Comparison of ENCODE assay signal across 29 mouse cellular contexts in genomic region chrX:101765111-101765510, GRCm38 (mm10). TPM values are rescaled to one million over a fixed set of nuclear protein-coding genes. Genes with fewer than 3 reads are reported as not detected.
DNase-seq lines count a peak whose midpoint lies in the region; ATAC-seq and TF ChIP-seq lines count a peak whose summit lies in the region.
"Had no signal": no experiment of that assay in that cellular context is flagged by ENCODE, and none has a peak within 500 bp of the region (broad histone marks: within the 10 kb centered on the region; RNA-seq: fewer than 3 reads in every experiment).

No protein-coding gene starts in this region.

- no peak overlapping the region for H3K4me2 ChIP-seq in heart, embryonic 12.5 days
- H3K4me2 ChIP-seq in stomach, postnatal 0 days (replicated peaks; ENCODE audit: low read depth): no peak overlapping the region
- H3K4me2 ChIP-seq: hindbrain, embryonic 15.5 days; intestine, embryonic 15.5 days had no signal

- TF ChIP-seq EP300 in stomach, postnatal 0 days (optimal IDR thresholded peaks at IDR 0.05): no peak

- H3K36me3 ChIP-seq in heart, embryonic 12.5 days: no peaks in the 10 kb centered on the region
- no peaks in the 10 kb centered on the region for H3K36me3 ChIP-seq in stomach, postnatal 0 days (ENCODE audit: control insufficient read depth, insufficient read depth, low read length)
- H3K36me3 ChIP-seq: heart, embryonic 10.5 days; hindbrain, embryonic 15.5 days; intestine, embryonic 15.5 days; midbrain, embryonic 10.5 days had no signal

- DNase-seq in left cerebral cortex, adult 11 months (ENCODE audit: low spot score): peak; percentile 17
- DNase-seq in left cerebral cortex, postnatal 4 days: no peak
- peak; percentile 41 for DNase-seq in CD4-positive helper T cell, adult 2 months (ENCODE audit: low read depth, low spot score)
- peak; percentile 69 for DNase-seq in induced T-regulatory cell, adult 2 months (ENCODE audit: low read depth)
- DNase-seq in left cerebral cortex, postnatal 36 days (ENCODE audit: low spot score in 2 of 2): peak; percentile 15 to 17
- no peak for DNase-seq in stomach, postnatal 0 days (ENCODE audit: low spot score)
- DNase-seq in ovary, postnatal 10 days (ENCODE audit: low spot score): no peak
- DNase-seq: adrenal gland, postnatal 14 days; cerebellum, adult 9-11 months; gastrocnemius, postnatal 10 days; kidney, adult 8-10 months; kidney, postnatal 10 days; lung, postnatal 10 days; thymus, postnatal 36 days had no signal

- no peak overlapping the region for H3K27ac ChIP-seq in heart, embryonic 12.5 days (ENCODE audit: poor library complexity, severe bottlenecking)
- no peak overlapping the region for H3K27ac ChIP-seq in stomach, postnatal 0 days (replicated peaks)
- H3K27ac ChIP-seq: heart, embryonic 10.5 days; hindbrain, embryonic 15.5 days; intestine, embryonic 15.5 days; midbrain, embryonic 10.5 days had no signal

- 88% methylated on average over 4 of the region's 4 CpGs for WGBS in heart, embryonic 12.5 days
- WGBS in stomach, postnatal 0 days: 64% methylated on average over 4 of the region's 4 CpGs

- peaks cover 12% of the 10 kb centered on the region; the same call in 1 of the 2 replicates for H3K27me3 ChIP-seq in heart, embryonic 12.5 days (replicated peaks)
- no peaks in the 10 kb centered on the region for H3K27me3 ChIP-seq in stomach, postnatal 0 days (ENCODE audit: control insufficient read depth, insufficient read depth, low read length)
- H3K27me3 ChIP-seq: hindbrain, embryonic 15.5 days; intestine, embryonic 15.5 days had no signal

- H3K4me1 ChIP-seq in heart, embryonic 12.5 days (replicated peaks): no peaks in the 10 kb centered on the region
- H3K4me1 ChIP-seq in stomach, postnatal 0 days (replicated peaks; ENCODE audit: control insufficient read depth, insufficient read depth): no peaks in the 10 kb centered on the region
- H3K4me1 ChIP-seq: heart, embryonic 10.5 days; hindbrain, embryonic 15.5 days; intestine, embryonic 15.5 days; midbrain, embryonic 10.5 days had no signal

- intact Hi-C loops in left cerebral cortex, postnatal 4 days (cut with DNase I): loop anchor here (10.0 kb wide), 1 partner anchor 60 kb away; no protein-coding TSS in a partner anchor
- intact Hi-C loops in left cerebral cortex, postnatal 36 days (cut with DNase I): no loop called here

- H3K9me3 ChIP-seq in heart, embryonic 12.5 days (replicated peaks): no peaks in the 10 kb centered on the region
- H3K9me3 ChIP-seq in stomach, postnatal 0 days (ENCODE audit: control insufficient read depth, low read length): no peaks in the 10 kb centered on the region
- H3K9me3 ChIP-seq: heart, embryonic 10.5 days; hindbrain, embryonic 15.5 days; intestine, embryonic 15.5 days; midbrain, embryonic 10.5 days had no signal

- no peak overlapping the region for H3K4me3 ChIP-seq in heart, embryonic 12.5 days
- H3K4me3 ChIP-seq in stomach, postnatal 0 days (ENCODE audit: low read depth, low read length): no peak overlapping the region
- H3K4me3 ChIP-seq: heart, embryonic 10.5 days; hindbrain, embryonic 15.5 days; intestine, embryonic 15.5 days; midbrain, embryonic 10.5 days had no signal

- TF ChIP-seq CTCF in stomach, postnatal 0 days (IDR thresholded peaks at IDR 0.05; ENCODE audit: low read depth): no peak

- ATAC-seq in heart, embryonic 12.5 days (ENCODE audit: insufficient number of reproducible peaks, low FRiP score): no peak
- ATAC-seq in stomach, postnatal 0 days (ENCODE audit: low FRiP score, low TSS enrichment): no peak
- ATAC-seq: intestine, embryonic 15.5 days; midbrain, embryonic 16.5 days had no signal

- no peak overlapping the region for H3K9ac ChIP-seq in heart, embryonic 12.5 days
- no peak overlapping the region for H3K9ac ChIP-seq in stomach, postnatal 0 days (ENCODE audit: low read length)
- H3K9ac ChIP-seq: hindbrain, embryonic 15.5 days; intestine, embryonic 15.5 days had no signal

RNA-seq across cellular contexts. Expression of gene Gm4779, which starts 29.1 kb away (rescaled TPM):
- total RNA-seq in left cerebral cortex, postnatal 4 days (2021): under 1 TPM in 1 of 2 experiments, not detected in 1; 0.28 TPM
- total RNA-seq in left cerebral cortex, postnatal 36 days (2021): under 1 TPM in 1 of 2 experiments, not detected in 1; 0.45 TPM
- 0.41 and 0.56 TPM in 2 replicates for polyA plus RNA-seq in heart, embryonic 12.5 days (2016; fragmentation: Nextera tagmentation; extraction: Ambion mirVana)
- not detected in 2 replicates for polyA plus RNA-seq in stomach, postnatal 0 days (2015; fragmentation: Nextera tagmentation; extraction: Ambion mirVana)
- total RNA-seq: adrenal gland, postnatal 14 days; gastrocnemius, postnatal 10 days; hematopoietic stem cell, adult 5-6 weeks; layer of hippocampus, postnatal 14 days; liver, adult 2 months had no signal
- polyA plus RNA-seq: embryonic facial prominence, embryonic 11.5 days; forebrain, embryonic 11.5 days; hindbrain, embryonic 15.5 days; limb, embryonic 11.5 days; liver, adult 2 months; midbrain, embryonic 16.5 days; neural tube, embryonic 14.5 days had no signal

RNA-seq across cellular contexts. Expression of gene 8030474K03Rik, which starts 29.3 kb away (rescaled TPM):
- total RNA-seq in left cerebral cortex, postnatal 4 days (2021): under 1 TPM in 1 of 2 experiments, not detected in 1; 0.34 TPM
- total RNA-seq in left cerebral cortex, postnatal 36 days (2021): not detected
- polyA plus RNA-seq in heart, embryonic 12.5 days (2016; fragmentation: Nextera tagmentation; extraction: Ambion mirVana): 0.10 and 0.20 TPM in 2 replicates
- not detected in 2 replicates for polyA plus RNA-seq in stomach, postnatal 0 days (2015; fragmentation: Nextera tagmentation; extraction: Ambion mirVana)
- total RNA-seq: gastrocnemius, postnatal 10 days; hematopoietic stem cell, adult 5-6 weeks; layer of hippocampus, adult 18-20 months; layer of hippocampus, postnatal 14 days; liver, adult 2 months had no signal
- polyA plus RNA-seq: cortical plate, adult 2 months; forebrain, embryonic 11.5 days; hindbrain, embryonic 15.5 days; intestine, embryonic 15.5 days; limb, embryonic 11.5 days; liver, adult 2 months; midbrain, embryonic 10.5 days; midbrain, embryonic 16.5 days; neural tube, embryonic 14.5 days had no signal

RNA-seq across cellular contexts. Expression of gene Cxcr3, which starts 31.0 kb away (rescaled TPM):
- total RNA-seq in left cerebral cortex, postnatal 4 days (2021): not detected
- total RNA-seq in left cerebral cortex, postnatal 36 days (2021): not detected
- polyA plus RNA-seq in heart, embryonic 12.5 days (2016; fragmentation: Nextera tagmentation; extraction: Ambion mirVana): 0.09 TPM in 1 of 2 replicates, not detected in the other
- 0.29 and 0.48 TPM in 2 replicates for polyA plus RNA-seq in stomach, postnatal 0 days (2015; fragmentation: Nextera tagmentation; extraction: Ambion mirVana)
- total RNA-seq: layer of hippocampus, adult 18-20 months; layer of hippocampus, postnatal 14 days had no signal
- polyA plus RNA-seq: heart, embryonic 10.5 days; hindbrain, embryonic 15.5 days; limb, embryonic 11.5 days; midbrain, embryonic 10.5 days; neural tube, embryonic 14.5 days had no signal

Comparison
In these comparisons a context has a peak if more than half of its experiments do, and no peak if none do; other contexts are left out.
1. DNase-seq: peak in left cerebral cortex, adult 11 months (single experiment), CD4-positive helper T cell, adult 2 months (single experiment), induced T-regulatory cell, adult 2 months (single experiment) and left cerebral cortex, postnatal 36 days (2 of 2); none in left cerebral cortex, postnatal 4 days (single experiment), stomach, postnatal 0 days (single experiment) and ovary, postnatal 10 days (single experiment).